Mouse (Mus musculus) thymus, postnatal 10 days (tissue): Measurements from ENCODE around the gene Tert.
A peak's percentile ranks its signal among the peaks of the same experiment; 100 is the strongest.

Experiments used
- DNase-seq, 2 experiments: peaks; one replicate each; pipeline ENCODE4 v3.0.0; 2021; ENCODE audit warnings: low spot score in 2 of 2

Tert gene

DNA sequence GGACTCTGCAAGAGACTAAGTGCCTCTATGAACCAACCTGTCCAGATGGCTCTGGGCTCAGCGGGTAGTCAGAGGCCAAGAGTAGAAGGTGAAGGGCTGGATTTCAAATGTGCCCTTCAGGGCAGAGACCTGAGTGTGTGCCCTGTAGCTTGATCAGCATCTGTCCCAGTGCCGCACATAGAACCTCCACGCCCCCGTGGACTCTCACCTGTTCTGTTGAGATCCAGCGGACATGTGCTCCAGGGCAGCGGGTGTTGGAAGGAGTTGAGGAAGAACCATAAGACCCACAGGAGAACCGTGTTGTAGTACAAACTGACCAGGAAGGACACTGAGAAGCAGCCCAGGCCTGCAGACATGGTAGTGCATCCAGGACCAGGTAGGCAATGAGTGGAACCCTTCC, 48.5 kb downstream of the Tert start:
- DNase-seq: no peak

DNA sequence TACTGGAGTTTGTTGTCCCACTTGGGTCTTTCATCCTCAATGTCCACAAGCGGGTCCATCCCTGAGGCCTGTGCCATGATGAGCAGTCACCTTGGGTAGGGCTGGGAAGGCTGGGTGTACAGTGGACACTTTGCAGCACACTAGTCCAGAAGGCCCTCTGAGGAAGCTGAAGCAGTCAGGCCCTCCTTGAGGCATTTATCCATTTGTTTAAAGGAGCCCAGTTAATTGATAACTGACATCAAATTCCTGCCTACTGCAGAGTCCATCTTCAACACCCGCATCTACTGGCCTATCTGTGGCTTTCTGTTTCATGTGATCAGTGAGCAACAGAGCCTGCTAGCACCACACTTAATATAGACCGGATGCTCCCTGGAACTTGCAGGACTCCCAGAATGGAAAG, 51.1 kb downstream of the Tert start, which contains the start of gene Slc6a18:
Slc6a18 (minus strand) TSS at position 171 of the 400 bp plus-strand sequence.
- no peak for DNase-seq

DNA sequence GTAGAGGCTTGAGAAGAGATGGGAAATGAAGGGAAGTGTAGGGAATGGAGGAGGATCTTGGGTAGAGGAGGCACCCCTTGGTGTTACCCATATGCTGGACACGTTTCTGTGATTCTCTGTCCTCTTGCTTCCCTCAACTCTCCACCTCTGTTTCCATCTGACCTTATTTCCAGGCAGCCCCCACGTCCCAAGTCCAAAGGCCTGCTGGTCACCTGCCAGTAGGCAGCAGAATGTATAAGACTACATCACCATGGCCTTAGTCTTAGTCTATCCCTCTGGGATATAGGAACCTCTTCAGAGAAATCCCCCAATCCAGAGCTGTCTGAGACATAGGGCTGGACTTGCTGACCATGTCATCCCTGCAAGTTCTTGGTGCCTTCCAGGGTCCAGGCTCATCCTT, 52.6 kb downstream of the Tert start:
- DNase-seq: no peak

DNA sequence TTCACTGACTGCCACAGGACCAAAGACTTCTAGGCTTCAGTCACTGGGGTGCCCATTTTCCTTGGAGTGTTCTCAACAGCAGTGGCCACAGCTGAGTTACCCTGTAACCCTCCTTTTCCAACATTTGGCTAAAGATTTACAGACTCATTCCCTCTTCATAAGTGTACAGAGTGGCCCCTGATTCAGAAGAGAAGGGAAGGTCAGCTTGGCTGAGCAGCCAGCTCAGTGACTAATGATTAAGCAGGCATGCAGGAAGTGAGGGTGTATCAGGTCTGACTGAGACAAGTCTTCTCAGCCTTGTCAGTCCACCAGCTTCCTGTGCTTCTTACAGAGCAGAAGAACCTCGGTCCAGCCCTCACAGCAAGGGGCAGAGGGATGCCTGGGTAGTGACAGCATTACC, 53.7 kb downstream of the Tert start:
- DNase-seq: no peak

DNA sequence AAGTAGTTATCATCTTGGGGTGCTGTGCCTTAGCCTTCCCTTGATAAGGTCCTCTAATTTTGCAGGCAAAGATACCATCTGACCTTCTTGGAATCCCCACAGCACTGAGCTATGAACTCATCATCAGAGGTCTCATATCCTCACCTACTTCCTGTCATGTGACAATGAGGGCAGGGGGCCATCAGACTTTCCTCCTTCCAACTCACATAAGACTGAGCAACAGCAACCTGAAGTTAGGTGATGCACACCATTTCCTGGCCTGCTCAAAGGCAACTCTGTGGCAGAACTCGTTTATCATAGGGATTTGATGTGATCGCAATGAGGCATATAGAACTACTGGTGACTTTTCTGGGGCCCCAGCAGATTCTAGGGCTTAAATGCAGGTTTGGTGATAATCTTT, 55.5 kb downstream of the Tert start:
- no peak for DNase-seq

DNA sequence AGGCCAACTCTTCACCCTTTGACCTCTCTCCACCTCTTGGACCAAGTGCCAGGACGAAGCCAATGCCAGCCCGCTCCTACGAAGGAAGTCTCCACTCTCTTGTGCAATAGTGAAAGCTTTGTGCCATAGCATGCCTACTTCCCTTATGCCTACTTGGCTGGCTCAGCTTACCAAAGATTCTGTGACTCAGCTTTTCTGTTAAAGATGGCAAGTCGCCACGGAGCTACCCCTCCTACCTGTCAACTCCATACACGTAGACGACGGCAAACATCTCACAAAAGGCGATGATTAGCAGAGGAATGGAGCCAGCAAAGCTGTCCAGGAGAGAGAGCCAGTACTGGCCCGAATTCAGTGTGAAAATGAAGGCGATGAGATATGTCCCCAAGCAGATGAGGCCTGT, 57.0 kb downstream of the Tert start:
- no peak for DNase-seq

DNA sequence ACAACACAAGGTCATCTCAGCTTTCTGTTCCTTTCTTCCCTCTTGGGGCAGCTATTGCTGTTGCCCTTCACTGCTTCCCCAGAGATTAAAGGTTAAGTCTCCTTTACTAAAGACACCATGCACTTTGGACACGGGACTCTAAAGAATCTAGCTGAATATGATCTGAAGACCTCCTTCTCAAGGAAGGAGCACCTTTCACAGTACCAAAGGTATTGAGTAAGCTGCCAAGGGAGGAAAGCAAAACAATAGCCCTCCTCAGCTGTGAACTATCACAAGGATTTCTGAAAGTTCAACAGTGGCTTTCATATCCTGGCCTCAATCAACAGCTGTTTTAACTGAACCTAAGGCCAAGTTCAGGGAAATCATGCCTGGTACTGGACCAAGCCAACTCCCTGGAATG, 57.7 kb downstream of the Tert start:
- DNase-seq: no peak

DNA sequence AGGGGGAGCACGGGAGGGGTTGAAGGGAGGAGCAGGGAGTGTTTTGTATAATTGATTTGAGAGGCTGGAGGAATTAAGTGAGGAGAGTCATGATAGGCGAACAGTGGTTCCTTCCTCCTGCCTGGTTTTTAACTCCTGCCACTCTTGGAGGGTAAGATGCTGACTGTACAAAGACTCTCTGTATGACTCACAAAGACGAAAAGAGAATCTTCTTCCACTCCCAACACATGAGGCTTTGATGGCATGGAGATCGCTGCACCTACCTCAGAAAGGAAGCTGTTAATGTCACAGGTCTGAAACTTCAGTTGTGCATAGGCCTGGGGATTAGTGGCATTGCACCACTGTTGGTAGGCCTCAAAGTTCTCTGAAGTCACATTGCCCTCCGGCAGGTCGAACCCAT, 58.8 kb downstream of the Tert start:
- no peak for DNase-seq

DNA sequence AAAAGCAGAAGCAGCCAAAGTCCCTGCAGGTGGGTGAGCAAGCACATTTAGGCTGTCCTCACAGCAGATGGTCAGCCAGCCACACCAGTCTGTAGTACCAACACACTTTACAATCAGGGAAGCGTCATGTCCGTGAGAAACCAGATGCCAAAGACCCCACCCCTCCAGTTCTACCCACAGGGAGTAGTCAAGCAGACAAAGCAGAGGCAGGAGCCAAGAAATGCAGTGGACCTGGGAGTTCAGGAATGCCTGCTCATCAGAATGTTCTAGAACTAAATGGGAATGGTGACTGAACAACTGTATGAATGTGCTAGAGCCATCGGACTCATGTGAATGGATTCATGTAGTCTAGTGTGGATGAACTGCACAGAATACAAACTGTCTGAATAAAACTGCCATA, 60.9 kb downstream of the Tert start:
- DNase-seq: no peak

DNA sequence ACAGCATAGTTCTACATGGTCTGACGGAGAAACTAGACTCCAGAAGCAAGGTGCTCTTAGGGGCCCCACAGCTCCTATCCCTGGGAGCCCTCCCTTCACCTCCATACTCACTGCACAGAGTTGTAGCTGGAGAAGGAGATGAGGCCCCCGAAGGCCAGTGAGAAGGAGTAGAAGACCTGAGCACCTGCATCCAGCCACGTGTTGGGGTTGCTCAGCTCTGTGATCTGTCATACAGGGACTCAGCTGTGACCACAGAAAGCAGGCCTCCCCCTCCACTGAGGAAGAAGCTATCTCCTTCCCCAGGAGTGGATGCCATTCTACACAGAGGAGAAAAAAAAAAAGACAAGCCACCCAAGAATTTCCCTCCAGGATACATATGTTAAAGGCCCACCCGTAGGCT, 62.2 kb downstream of the Tert start:
- DNase-seq: peak; percentile 69 to 80

DNA sequence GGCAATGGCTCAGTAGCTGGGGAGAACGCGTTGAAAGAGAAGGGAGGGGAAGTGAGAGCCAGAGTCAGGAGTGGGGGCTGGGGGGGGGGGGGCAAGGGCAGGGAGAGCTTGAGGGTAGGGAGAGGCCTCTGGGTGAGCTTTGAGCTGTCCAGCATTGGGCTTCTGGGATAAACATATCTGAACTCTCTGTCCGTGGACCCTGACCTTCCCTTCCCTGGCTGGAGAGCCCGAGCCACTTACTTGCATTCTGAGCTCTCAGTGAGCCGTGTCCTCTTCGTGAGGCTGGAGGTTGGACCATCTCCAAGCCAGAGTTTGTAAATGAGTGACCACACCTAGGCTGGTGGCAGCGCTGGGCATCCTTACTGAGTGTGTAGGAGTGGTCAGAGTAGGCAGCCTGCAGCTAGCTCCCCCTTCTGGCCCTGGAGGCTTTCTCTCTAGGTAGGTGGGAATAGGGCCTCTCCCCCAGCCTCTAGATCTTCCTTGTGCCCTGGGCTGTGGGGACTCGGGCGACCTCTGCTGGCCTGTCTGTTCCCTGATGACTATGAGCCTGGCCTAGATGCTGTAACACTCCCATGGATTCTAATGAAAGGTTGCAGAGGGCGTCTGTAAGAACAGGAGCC, 65.6 kb downstream of the Tert start:
- peak; percentile 85 to 89 for DNase-seq

DNA sequence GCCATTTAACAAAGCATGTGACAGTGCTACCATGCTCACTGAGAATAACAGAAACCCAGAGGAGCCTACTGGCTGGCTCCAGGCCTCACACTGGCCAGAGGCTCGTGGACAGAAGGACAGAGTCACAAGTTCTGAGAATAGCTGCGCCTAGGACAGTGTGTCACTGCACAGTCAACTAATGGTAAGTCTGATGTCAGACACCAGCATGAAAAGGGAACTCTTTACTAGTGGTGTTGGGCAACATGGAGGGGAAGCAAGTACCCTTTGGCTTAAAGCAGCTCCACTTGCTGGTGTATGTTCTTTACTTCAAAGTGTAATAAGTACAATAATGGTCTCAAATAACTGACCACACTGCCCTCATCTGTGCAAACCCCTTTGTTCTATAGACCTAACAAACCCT, 66.6 kb downstream of the Tert start:
- no peak for DNase-seq

DNA sequence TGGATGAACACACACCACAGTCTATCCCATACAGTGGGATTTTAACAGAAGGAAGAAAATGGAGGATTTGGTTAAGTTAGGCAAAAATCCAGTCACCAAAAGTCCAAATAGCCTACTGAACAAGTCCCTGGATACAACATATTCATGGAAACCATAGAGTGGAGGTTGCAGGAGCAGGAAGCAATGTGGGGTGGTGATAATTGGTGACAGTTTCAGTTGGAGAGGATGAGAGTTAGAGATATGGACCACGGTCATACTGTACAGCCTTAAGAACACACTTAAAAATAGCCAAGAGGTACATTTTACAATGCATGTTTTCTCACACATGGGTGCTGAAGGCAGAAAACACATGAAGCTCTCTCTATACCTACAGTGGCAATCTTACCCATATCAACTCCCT, 68.3 kb downstream of the Tert start:
- no peak for DNase-seq

DNA sequence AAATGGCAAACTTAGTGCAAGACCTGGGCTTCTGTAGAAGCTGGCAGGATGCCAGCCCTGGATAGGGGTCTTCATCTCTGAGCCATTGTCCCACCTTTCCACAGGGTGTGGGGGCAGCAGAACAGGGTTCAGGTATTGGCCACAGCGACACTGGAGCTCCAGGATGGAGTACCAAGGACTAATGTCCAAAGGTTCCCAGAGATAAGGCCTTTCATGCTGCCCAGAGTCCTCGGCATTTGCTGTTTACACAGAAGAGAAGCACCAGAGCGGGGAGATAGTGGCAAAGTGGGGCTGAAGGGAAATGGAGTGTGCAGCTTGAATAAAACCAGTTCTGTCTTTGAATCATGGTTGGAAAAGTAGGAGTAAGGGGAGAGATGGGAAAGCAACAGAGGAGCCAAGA, 69.8 kb downstream of the Tert start:
- DNase-seq: no peak
